Mouse (Mus musculus): Measurements from ENCODE around the gene Btbd3. TPM values are rescaled to one million over a fixed set of nuclear protein-coding genes. Genes with fewer than 3 reads are reported as not detected.

The Btbd3 gene
- polyA plus RNA-seq, 1 experiment from 2014 or later = 42.3 TPM

- Histone ChIP-seq H3K9ac (no peak overlapping the region), H3K36me3 (replicated peaks) (no peaks in the 10 kb centered on the region), H3K27me3 (replicated peaks) (no peaks in the 10 kb centered on the region), H3K4me1 (no peaks in the 10 kb centered on the region), H3K9me3 (no peaks in the 10 kb centered on the region), H3K4me2 (no peak overlapping the region), H3K4me3 (no peak overlapping the region), H3K27ac (no peak overlapping the region)
- no peak for ATAC-seq (replicated peaks)
- 28% methylated on average over 4 of the region's 4 CpGs for WGBS
Measured at GRCm38 (mm10) chr2:138515531-138515930, 259.2 kb downstream of the Btbd3 start.

GRCm38 (mm10) chr2:138528461-138528860, 272.1 kb downstream of the Btbd3 start:
- no peak overlapping the region for H3K4me2 ChIP-seq
- H3K36me3 ChIP-seq (replicated peaks) = no peaks in the 10 kb centered on the region
- H3K9ac ChIP-seq = no peak overlapping the region
- no peaks in the 10 kb centered on the region for H3K4me1 ChIP-seq
- no peak overlapping the region for H3K4me3 ChIP-seq
- no peaks in the 10 kb centered on the region for H3K27me3 ChIP-seq (replicated peaks)
- H3K9me3 ChIP-seq = no peaks in the 10 kb centered on the region
- ATAC-seq (replicated peaks) = no peak
- H3K27ac ChIP-seq = no peak overlapping the region
- WGBS = 89% methylated on average over 1 of the region's 1 CpGs

- no peak for ATAC-seq (replicated peaks)
- Histone ChIP-seq H3K9ac (no peak overlapping the region), H3K4me2 (no peak overlapping the region), H3K36me3 (replicated peaks) (no peaks in the 10 kb centered on the region), H3K4me1 (no peaks in the 10 kb centered on the region), H3K9me3 (no peaks in the 10 kb centered on the region), H3K27ac (no peak overlapping the region), H3K4me3 (no peak overlapping the region), H3K27me3 (replicated peaks) (no peaks in the 10 kb centered on the region)
- 22% methylated on average over 5 of the region's 5 CpGs for WGBS
Measured at GRCm38 (mm10) chr2:138531160-138531967, 275.0 kb downstream of the Btbd3 start.

GRCm38 (mm10) chr2:138531992-138532391, 275.6 kb downstream of the Btbd3 start:
- 18% methylated on average over 4 of the region's 4 CpGs for WGBS
- H3K4me2 ChIP-seq = no peak overlapping the region

GRCm38 (mm10) chr2:138539655-138540054, 283.3 kb downstream of the Btbd3 start:
- H3K4me2 ChIP-seq = no peak overlapping the region
- H3K27ac ChIP-seq = no peak overlapping the region
- H3K9me3 ChIP-seq = no peaks in the 10 kb centered on the region
- 77% methylated on average over 3 of the region's 3 CpGs for WGBS
- H3K27me3 ChIP-seq (replicated peaks) = no peaks in the 10 kb centered on the region
- H3K9ac ChIP-seq = no peak overlapping the region
- H3K4me3 ChIP-seq = no peak overlapping the region
- ATAC-seq (replicated peaks) = no peak
- H3K36me3 ChIP-seq (replicated peaks) = no peaks in the 10 kb centered on the region
- no peaks in the 10 kb centered on the region for H3K4me1 ChIP-seq

More at GRCm38 (mm10) chr2:138531992-138532391, 275.6 kb downstream of the Btbd3 start:
- no peak overlapping the region for H3K27ac ChIP-seq
- no peak overlapping the region for H3K9ac ChIP-seq
- no peaks in the 10 kb centered on the region for H3K4me1 ChIP-seq
- no peak for ATAC-seq (replicated peaks)
- no peaks in the 10 kb centered on the region for H3K36me3 ChIP-seq (replicated peaks)
- H3K9me3 ChIP-seq = no peaks in the 10 kb centered on the region
- H3K27me3 ChIP-seq (replicated peaks) = no peaks in the 10 kb centered on the region
- H3K4me3 ChIP-seq = no peak overlapping the region

GRCm38 (mm10) chr2:138548990-138549389, 292.6 kb downstream of the Btbd3 start:
- Histone ChIP-seq H3K36me3 (replicated peaks) (no peaks in the 10 kb centered on the region), H3K9ac (no peak overlapping the region), H3K4me2 (no peak overlapping the region), H3K4me3 (no peak overlapping the region), H3K27ac (no peak overlapping the region), H3K9me3 (no peaks in the 10 kb centered on the region), H3K27me3 (replicated peaks) (no peaks in the 10 kb centered on the region), H3K4me1 (no peaks in the 10 kb centered on the region)
- no peak for ATAC-seq (replicated peaks)
- WGBS = 82% methylated on average over 2 of the region's 2 CpGs

GRCm38 (mm10) chr2:138551516-138551915, 295.2 kb downstream of the Btbd3 start:
- no peak for ATAC-seq (replicated peaks)
- Histone ChIP-seq H3K4me1 (no peaks in the 10 kb centered on the region), H3K27ac (no peak overlapping the region), H3K36me3 (replicated peaks) (no peaks in the 10 kb centered on the region), H3K27me3 (replicated peaks) (no peaks in the 10 kb centered on the region), H3K4me2 (no peak overlapping the region), H3K4me3 (no peak overlapping the region), H3K9me3 (no peaks in the 10 kb centered on the region), H3K9ac (no peak overlapping the region)
- 64% methylated on average over 5 of the region's 5 CpGs for WGBS

GRCm38 (mm10) chr2:138555106-138555862, 298.9 kb downstream of the Btbd3 start:
- ATAC-seq (replicated peaks) = no peak
- no peak overlapping the region for H3K4me2 ChIP-seq
- H3K36me3 ChIP-seq (replicated peaks) = no peaks in the 10 kb centered on the region
- no peak overlapping the region for H3K4me3 ChIP-seq
- no peak overlapping the region for H3K27ac ChIP-seq
- no peak overlapping the region for H3K9ac ChIP-seq
- no peaks in the 10 kb centered on the region for H3K4me1 ChIP-seq
- no peaks in the 10 kb centered on the region for H3K9me3 ChIP-seq
- no peaks in the 10 kb centered on the region for H3K27me3 ChIP-seq (replicated peaks)
- 85% methylated on average over 11 of the region's 11 CpGs for WGBS

GRCm38 (mm10) chr2:138585930-138586329, 329.6 kb downstream of the Btbd3 start:
- H3K9ac ChIP-seq = no peak overlapping the region
- WGBS = 90% methylated on average over 2 of the region's 2 CpGs

GRCm38 (mm10) chr2:138587335-138587734, 331.0 kb downstream of the Btbd3 start:
- Histone ChIP-seq H3K9me3 (no peaks in the 10 kb centered on the region), H3K9ac (no peak overlapping the region), H3K27me3 (replicated peaks) (no peaks in the 10 kb centered on the region), H3K27ac (no peak overlapping the region), H3K4me2 (no peak overlapping the region), H3K4me3 (no peak overlapping the region), H3K36me3 (replicated peaks) (no peaks in the 10 kb centered on the region), H3K4me1 (no peaks in the 10 kb centered on the region; the same call in 1 of the 2 replicates)
- ATAC-seq (replicated peaks) = no peak
- WGBS = 82% methylated on average over 2 of the region's 2 CpGs

More at GRCm38 (mm10) chr2:138585930-138586329, 329.6 kb downstream of the Btbd3 start:
- H3K4me1 ChIP-seq = no peaks in the 10 kb centered on the region; the same call in 1 of the 2 replicates
- no peak overlapping the region for H3K4me3 ChIP-seq
- no peaks in the 10 kb centered on the region for H3K36me3 ChIP-seq (replicated peaks)
- no peak overlapping the region for H3K27ac ChIP-seq
- no peaks in the 10 kb centered on the region for H3K27me3 ChIP-seq (replicated peaks)
- no peak for ATAC-seq (replicated peaks)
- H3K4me2 ChIP-seq = no peak overlapping the region
- no peaks in the 10 kb centered on the region for H3K9me3 ChIP-seq

GRCm38 (mm10) chr2:138587795-138588545, 331.6 kb downstream of the Btbd3 start:
- Histone ChIP-seq H3K36me3 (replicated peaks) (no peaks in the 10 kb centered on the region), H3K9me3 (no peaks in the 10 kb centered on the region), H3K4me3 (no peak overlapping the region), H3K4me2 (no peak overlapping the region), H3K4me1 (no peaks in the 10 kb centered on the region; the same call in 1 of the 2 replicates), H3K27me3 (replicated peaks) (no peaks in the 10 kb centered on the region), H3K9ac (no peak overlapping the region), H3K27ac (no peak overlapping the region)
- ATAC-seq (replicated peaks) = no peak
- 84% methylated on average over 7 of the region's 7 CpGs for WGBS

GRCm38 (mm10) chr2:138589105-138589504, 332.7 kb downstream of the Btbd3 start:
- no peak overlapping the region for H3K27ac ChIP-seq
- no peaks in the 10 kb centered on the region; the same call in 1 of the 2 replicates for H3K4me1 ChIP-seq
- H3K4me3 ChIP-seq = no peak overlapping the region
- WGBS = 51% methylated on average over 3 of the region's 3 CpGs
- no peak overlapping the region for H3K9ac ChIP-seq
- no peaks in the 10 kb centered on the region for H3K9me3 ChIP-seq
- no peak overlapping the region for H3K4me2 ChIP-seq
- H3K36me3 ChIP-seq (replicated peaks) = no peaks in the 10 kb centered on the region
- no peaks in the 10 kb centered on the region for H3K27me3 ChIP-seq (replicated peaks)
- no peak for ATAC-seq (replicated peaks)

Data from midbrain, embryonic 15.5 days (tissue).